Mouse (Mus musculus) CH12.LX (cell line): ENCODE data around the gene Cwc25. TPM values are rescaled to one million over a fixed set of nuclear protein-coding genes. Genes with fewer than 3 reads are reported as not detected.

Experiments
- DNase-seq: peaks from one replicate; pipeline ENCODE4 v3.0.0-alpha.2; 2013; ENCODE audit errors: extremely low read depth
- H3K27ac ChIP-seq: 2 replicates; pipeline ENCODE4 v1.5.1; 2012; ENCODE audit warnings: low read depth, mild to moderate bottlenecking, control low read depth, moderate library complexity; ENCODE audit not compliant: insufficient read depth
- H3K27me3 ChIP-seq: replicated peaks from 2 replicates; pipeline ENCODE3; 2012; ENCODE audit warnings: inconsistent platforms
- H3K36me3 ChIP-seq, 2 experiments: replicated peaks in 1 of 2; 2 replicates each; pipeline versions ENCODE3 to v1.6.1; 2012; ENCODE audit warnings: inconsistent platforms in 1 of 2, low read length in 1 of 2, mild to moderate bottlenecking in 1 of 2, mixed read lengths in 1 of 2, moderate library complexity in 1 of 2; ENCODE audit not compliant: control insufficient read depth in 1 of 2, insufficient read depth in 1 of 2
- H3K4me1 ChIP-seq, 2 experiments: 2 replicates each; pipeline ENCODE4 v1.6.1; 2012; ENCODE audit warnings: inconsistent platforms in 1 of 2, moderate library complexity in 1 of 2; ENCODE audit not compliant: insufficient read depth in 2 of 2, control insufficient read depth in 1 of 2
- H3K4me2 ChIP-seq: 2 replicates; pipeline ENCODE4 v1.6.1; 2012; ENCODE audit warnings: low read depth, mild to moderate bottlenecking, control low read depth; ENCODE audit not compliant: poor library complexity, insufficient read depth, severe bottlenecking
- H3K4me3 ChIP-seq, 3 experiments: fragments of 150-350 bp in 1 of 3; sonication (generic) in 1 of 3; replicated peaks in 1 of 3; 2 replicates each; pipeline versions ENCODE3 to v1.5.1; 2011 to 2012; ENCODE audit warnings: low read depth in 2 of 3, low read length in 2 of 3, mild to moderate bottlenecking in 2 of 3, moderate library complexity in 2 of 3, control low read depth in 1 of 3, improper control_type of control experiment in 1 of 3, inconsistent platforms in 1 of 3, mixed read lengths in 1 of 3; ENCODE audit not compliant: poor library complexity in 1 of 3
- H3K79me2 ChIP-seq: replicated peaks from 2 replicates; pipeline ENCODE4 v1.6.1; 2012; ENCODE audit warnings: mild to moderate bottlenecking, moderate library complexity; ENCODE audit not compliant: control insufficient read depth, poor library complexity, insufficient read depth, severe bottlenecking; ENCODE audit errors: extremely low read depth
- H3K9ac ChIP-seq: 2 replicates; pipeline ENCODE4 v1.6.1; 2012; ENCODE audit warnings: low read depth, mild to moderate bottlenecking, control low read depth, moderate library complexity; ENCODE audit not compliant: insufficient read depth
- H3K9me3 ChIP-seq: replicated peaks from 2 replicates; pipeline ENCODE3; 2012; ENCODE audit warnings: low read length, inconsistent platforms, mixed read lengths
- BHLHE40 ChIP-seq: IDR thresholded peaks from 2 replicates; pipeline ENCODE4 v1.6.1; 2011; ENCODE audit warnings: mild to moderate bottlenecking, low read depth, low read length, improper control_type of control experiment
- CHD1 ChIP-seq: IDR thresholded peaks from 2 replicates; pipeline ENCODE4 v1.6.1; 2012; ENCODE audit warnings: low read depth, low read length, improper control_type of control experiment, inconsistent platforms
- CHD2 ChIP-seq: IDR thresholded peaks from 2 replicates; pipeline ENCODE4 v1.6.1; 2011; ENCODE audit warnings: low read length, improper control_type of control experiment
- CTCF ChIP-seq, 2 experiments: IDR thresholded peaks in 1 of 2; conservative IDR thresholded peaks in 1 of 2; 2 replicates each; pipeline ENCODE4 v1.5.1; 2011 to 2012; ENCODE audit warnings: low read depth in 2 of 2, low read length in 2 of 2, improper control_type of control experiment in 1 of 2, inconsistent platforms in 1 of 2, mild to moderate bottlenecking in 1 of 2, moderate library complexity in 1 of 2
- E2F4 ChIP-seq: IDR thresholded peaks from 2 replicates; pipeline ENCODE4 v1.6.1; 2011; ENCODE audit warnings: low read depth, low read length, improper control_type of control experiment; ENCODE audit not compliant: insufficient replicate concordance
- ELF1 ChIP-seq: IDR thresholded peaks from 2 replicates; pipeline ENCODE4 v1.6.1; 2014; ENCODE audit warnings: low read depth, mild to moderate bottlenecking, inconsistent platforms, low read length, improper control_type of control experiment
- EP300 ChIP-seq: IDR thresholded peaks from 2 replicates; pipeline ENCODE4 v1.6.1; 2011; ENCODE audit warnings: low read length, improper control_type of control experiment
- ETS1 ChIP-seq: conservative IDR thresholded peaks from 2 replicates; pipeline ENCODE4 v1.6.1; 2012; ENCODE audit warnings: low read depth, mild to moderate bottlenecking, inconsistent platforms, low read length, improper control_type of control experiment, moderate library complexity
- GABPA ChIP-seq: IDR thresholded peaks from 2 replicates; pipeline ENCODE4 v1.6.1; 2012; ENCODE audit warnings: low read depth, low read length, improper control_type of control experiment, inconsistent platforms; ENCODE audit not compliant: insufficient replicate concordance
- HCFC1 ChIP-seq: IDR thresholded peaks from 2 replicates; pipeline ENCODE4 v1.6.1; 2012; ENCODE audit warnings: low read depth, mild to moderate bottlenecking, inconsistent platforms, low read length, improper control_type of control experiment
- IRF4 ChIP-seq: IDR thresholded peaks from 2 replicates; pipeline ENCODE4 v1.6.1; 2014; ENCODE audit warnings: low read depth, mild to moderate bottlenecking, inconsistent platforms, low read length, improper control_type of control experiment
- JUN ChIP-seq: IDR thresholded peaks from 2 replicates; pipeline ENCODE4 v1.6.1; 2011; ENCODE audit warnings: low read depth, mild to moderate bottlenecking, low read length, improper control_type of control experiment, moderate library complexity; ENCODE audit not compliant: insufficient read depth
- JUND ChIP-seq: conservative IDR thresholded peaks from 2 replicates; pipeline ENCODE4 v1.6.1; 2011; ENCODE audit warnings: low read depth, low read length, improper control_type of control experiment
- KAT2A ChIP-seq: IDR thresholded peaks from 2 replicates; pipeline ENCODE4 v1.6.1; 2012; ENCODE audit warnings: low read length, improper control_type of control experiment, inconsistent platforms; ENCODE audit not compliant: insufficient replicate concordance
- MAFK ChIP-seq: IDR thresholded peaks from 2 replicates; pipeline ENCODE4 v1.6.1; 2011; ENCODE audit warnings: low read length, improper control_type of control experiment; ENCODE audit not compliant: insufficient replicate concordance
- MAZ ChIP-seq: IDR thresholded peaks from 2 replicates; pipeline ENCODE4 v1.6.1; 2012; ENCODE audit warnings: low read depth, mild to moderate bottlenecking, inconsistent platforms, low read length, improper control_type of control experiment, moderate library complexity
- MEF2A ChIP-seq: IDR thresholded peaks from 2 replicates; pipeline ENCODE4 v1.6.1; 2014; ENCODE audit warnings: low read depth, mild to moderate bottlenecking, inconsistent platforms, low read length, improper control_type of control experiment, borderline replicate concordance
- MXI1 ChIP-seq: IDR thresholded peaks from 2 replicates; pipeline ENCODE4 v1.6.1; 2011; ENCODE audit warnings: mild to moderate bottlenecking, low read depth, low read length, improper control_type of control experiment
- MYC ChIP-seq: IDR thresholded peaks from 2 replicates; pipeline ENCODE4 v1.6.1; 2011; ENCODE audit warnings: low read depth, mild to moderate bottlenecking, improper control_type of control experiment, low read length
- NELFE ChIP-seq: IDR thresholded peaks from 2 replicates; pipeline ENCODE4 v1.6.1; 2011; ENCODE audit warnings: low read depth, low read length, improper control_type of control experiment
- NRF1 ChIP-seq: IDR thresholded peaks from 2 replicates; pipeline ENCODE4 v1.6.1; 2014; ENCODE audit warnings: low read depth, mild to moderate bottlenecking, inconsistent platforms, low read length, improper control_type of control experiment, moderate library complexity
- PAX5 ChIP-seq: IDR thresholded peaks from 2 replicates; pipeline ENCODE4 v1.6.1; 2012; ENCODE audit warnings: low read length, inconsistent platforms, mixed read lengths
- POLR2A ChIP-seq: IDR thresholded peaks from 2 replicates; pipeline ENCODE4 v1.6.1; 2011; ENCODE audit warnings: low read depth, mild to moderate bottlenecking, improper control_type of control experiment, low read length
- POLR2AphosphoS2 ChIP-seq: IDR thresholded peaks from 2 replicates; pipeline ENCODE4 v1.6.1; 2011; ENCODE audit warnings: low read depth, low read length, improper control_type of control experiment
- RAD21 ChIP-seq: IDR thresholded peaks from 2 replicates; pipeline ENCODE4 v1.6.1; 2011; ENCODE audit warnings: low read depth, mild to moderate bottlenecking, low read length, improper control_type of control experiment, moderate library complexity
- RCOR1 ChIP-seq: conservative IDR thresholded peaks from 2 replicates; pipeline ENCODE4 v1.6.1; 2012; ENCODE audit warnings: low read depth, mild to moderate bottlenecking, inconsistent platforms, low read length, improper control_type of control experiment
- SIN3A ChIP-seq: IDR thresholded peaks from 2 replicates; pipeline ENCODE4 v1.6.1; 2012; ENCODE audit warnings: low read length, improper control_type of control experiment, inconsistent platforms
- SMC3 ChIP-seq: IDR thresholded peaks from 2 replicates; pipeline ENCODE4 v1.6.1; 2011; ENCODE audit warnings: low read depth, low read length, improper control_type of control experiment
- TBP ChIP-seq: conservative IDR thresholded peaks from 2 replicates; pipeline ENCODE4 v1.6.1; 2011; ENCODE audit warnings: low read depth, low read length, improper control_type of control experiment
- TCF12 ChIP-seq: IDR thresholded peaks from 2 replicates; pipeline ENCODE4 v1.6.1; 2014; ENCODE audit warnings: low read depth, mild to moderate bottlenecking, inconsistent platforms, low read length, improper control_type of control experiment
- UBTF ChIP-seq: IDR thresholded peaks from 2 replicates; pipeline ENCODE4 v1.6.1; 2012; ENCODE audit warnings: low read depth, mild to moderate bottlenecking, inconsistent platforms, low read length, improper control_type of control experiment, moderate library complexity
- USF1 ChIP-seq: IDR thresholded peaks from 2 replicates; pipeline ENCODE4 v1.6.1; 2014; ENCODE audit warnings: low read depth, mild to moderate bottlenecking, inconsistent platforms, low read length, improper control_type of control experiment
- USF2 ChIP-seq: conservative IDR thresholded peaks from 2 replicates; pipeline ENCODE4 v1.6.1; 2011; ENCODE audit warnings: low read depth, low read length, improper control_type of control experiment
- ZC3H11A ChIP-seq: IDR thresholded peaks from 2 replicates; pipeline ENCODE4 v1.6.1; 2012; ENCODE audit warnings: low read depth, mild to moderate bottlenecking, inconsistent platforms, low read length, improper control_type of control experiment
- ZKSCAN1 ChIP-seq: IDR thresholded peaks from 2 replicates; pipeline ENCODE4 v1.6.1; 2012; ENCODE audit warnings: low read depth, inconsistent platforms, low read length, improper control_type of control experiment, borderline replicate concordance
- ZMIZ1 ChIP-seq: IDR thresholded peaks from 2 replicates; pipeline ENCODE4 v1.6.1; 2012; ENCODE audit warnings: low read depth, mild to moderate bottlenecking, inconsistent platforms, low read length, improper control_type of control experiment
- ZNF384 ChIP-seq: IDR thresholded peaks from 2 replicates; pipeline ENCODE4 v1.6.1; 2012; ENCODE audit warnings: low read depth, low read length, improper control_type of control experiment, inconsistent platforms
- dilution Hi-C: fragments of 300-500 bp; cut with MboI; formaldehyde crosslinking; loops from 2 replicates; pipeline ENCODE4 v1.14.3; 2020; ENCODE audit warnings: low sequenced_read_pairs; ENCODE audit not compliant: extremely low pct_unique_long_range_greater_than_20kb, extremely low pct_ligation_motif_present
- in situ Hi-C: fragments of 300-500 bp; cut with MboI; formaldehyde crosslinking; loops from 3 replicates; pipeline ENCODE4 v1.14.3; 2019; ENCODE audit warnings: low sequenced_read_pairs, low pct_ligation_motif_present, low pct_unique_long_range_greater_than_20kb, mixed read lengths
- polyA plus RNA-seq: library from polyadenylated mRNA; unstranded; fragments of >175 nt; gene quantifications from 2 replicates; pipeline ENCODE4 v1.2.1, GENCODE M21; 2012; ENCODE audit warnings: low read depth; ENCODE audit not compliant: insufficient read length
- total RNA-seq, 2 experiments: library from RNA; depleted of rRNA; stranded (reverse); fragments of 300-350 nt in 1 of 2; fragments of >200 nt in 1 of 2; gene quantifications; 2 replicates each; pipeline ENCODE4 v1.2.3; 2012 to 2014

Gene Cwc25
- total and polyA plus RNA-seq, 3 experiments: 16.7 to 21.5 (median 19.6) TPM

- peak; percentile 43; the same call in 1 of the 2 replicates for TF ChIP-seq HCFC1
- no peak for TF ChIP-seq SIN3A
- TF ChIP-seq ZNF384: no peak
- peak; percentile 99 for TF ChIP-seq MAFK
- TF ChIP-seq ZMIZ1: no peak
- TF ChIP-seq ETS1: no peak
- no peak for TF ChIP-seq ZC3H11A
Measured at GRCm38 (mm10) chr11:97796910-97797309, 30.6 kb upstream of the Cwc25 start (continued).

GRCm38 (mm10) chr11:97793165-97793564 is 26.8 kb upstream of the Cwc25 start:
- Histone ChIP-seq H3K79me2 (no peaks in the 10 kb centered on the region), H3K27ac (no peak overlapping the region), H3K36me3 (no peaks in the 10 kb centered on the region), H3K4me1 (peaks cover 5 to 33% of the 10 kb centered on the region in 2 experiments; a peak in 3 of 4 replicates), H3K9ac (no peak overlapping the region), H3K4me2 (peak overlapping the region; percentile 25; the same call in 1 of the 2 replicates), H3K27me3 (peaks cover 5% of the 10 kb centered on the region), H3K9me3 (no peaks in the 10 kb centered on the region), H3K4me3 (no peak overlapping the region)
- dilution Hi-C loops (no loop called here), in situ Hi-C loops (no loop called here)
- peak; percentile 86 for DNase-seq
- TF ChIP-seq TBP: 0 out of 2 replicates have a peak, but pooled peaks have one; percentile 22
- 0 out of 2 replicates have a peak, but pooled peaks have one; percentile 19 for TF ChIP-seq JUND
- no peak for TF ChIP-seq KAT2A
- TF ChIP-seq RCOR1: no peak
- no peak for TF ChIP-seq EP300
- TF ChIP-seq USF1: peak; percentile 27
- TF ChIP-seq JUN: no peak
- no peak for TF ChIP-seq UBTF
- TF ChIP-seq MAZ: no peak
- TF ChIP-seq TCF12: no peak
- no peak for TF ChIP-seq MAFK
- TF ChIP-seq GABPA: no peak
- TF ChIP-seq MXI1: no peak
- TF ChIP-seq SIN3A: no peak
- no peak for TF ChIP-seq PAX5
- peak; percentile 85 to 90 for TF ChIP-seq CTCF (conservative IDR thresholded peaks at IDR 0.05 in 1 of 2, IDR thresholded peaks at IDR 0.05 in 1 of 2; ENCODE audit: low read depth in 2 of 2, low read length in 2 of 2)
- TF ChIP-seq NRF1: no peak
- TF ChIP-seq ZKSCAN1: no peak
- no peak for TF ChIP-seq CHD2
- TF ChIP-seq MYC: peak; percentile 99
- TF ChIP-seq ELF1: no peak
- TF ChIP-seq USF2: no peak; the same call in 1 of the 2 replicates
- no peak for TF ChIP-seq POLR2A
- peak; percentile 79 for TF ChIP-seq SMC3
- TF ChIP-seq IRF4: no peak
- peak; percentile 85 for TF ChIP-seq RAD21
- no peak for TF ChIP-seq ETS1
- TF ChIP-seq ZNF384: peak; percentile 33; the same call in 1 of the 2 replicates
- TF ChIP-seq CHD1: no peak
- TF ChIP-seq BHLHE40: no peak
- TF ChIP-seq MEF2A: no peak
- no peak for TF ChIP-seq HCFC1
- 0 out of 2 replicates have a peak, but pooled peaks have one; percentile 61 for TF ChIP-seq E2F4
- no peak for TF ChIP-seq ZMIZ1
- TF ChIP-seq NELFE: peak; percentile 24; the same call in 1 of the 2 replicates
- TF ChIP-seq POLR2AphosphoS2: no peak
- 0 out of 2 replicates have a peak, but pooled peaks have one; percentile 16 for TF ChIP-seq ZC3H11A
